Mouse (Mus musculus) adrenal gland, adult 8-10 months (tissue): ENCODE measurements around the gene Tmem170b. TPM values are rescaled to one million over a fixed set of nuclear protein-coding genes. Genes with fewer than 3 reads are reported as not detected.
"Not testable (repeated sequence)": the region's sequence is repeated elsewhere in the genome, so short reads cannot be mapped to it uniquely, and the experiment has no call there.

Experiments
- DNase-seq: peaks from one replicate; pipeline ENCODE4 v3.0.0; 2022
- total RNA-seq, 4 experiments: library from RNA; stranded (reverse); gene quantifications; 2 replicates each; pipeline ENCODE4 v1.2.4; 2022

Gene Tmem170b
- total RNA-seq, 4 experiments from 2014 or later, result 22.4 to 28.9 (median 25.9) TPM

DNA sequence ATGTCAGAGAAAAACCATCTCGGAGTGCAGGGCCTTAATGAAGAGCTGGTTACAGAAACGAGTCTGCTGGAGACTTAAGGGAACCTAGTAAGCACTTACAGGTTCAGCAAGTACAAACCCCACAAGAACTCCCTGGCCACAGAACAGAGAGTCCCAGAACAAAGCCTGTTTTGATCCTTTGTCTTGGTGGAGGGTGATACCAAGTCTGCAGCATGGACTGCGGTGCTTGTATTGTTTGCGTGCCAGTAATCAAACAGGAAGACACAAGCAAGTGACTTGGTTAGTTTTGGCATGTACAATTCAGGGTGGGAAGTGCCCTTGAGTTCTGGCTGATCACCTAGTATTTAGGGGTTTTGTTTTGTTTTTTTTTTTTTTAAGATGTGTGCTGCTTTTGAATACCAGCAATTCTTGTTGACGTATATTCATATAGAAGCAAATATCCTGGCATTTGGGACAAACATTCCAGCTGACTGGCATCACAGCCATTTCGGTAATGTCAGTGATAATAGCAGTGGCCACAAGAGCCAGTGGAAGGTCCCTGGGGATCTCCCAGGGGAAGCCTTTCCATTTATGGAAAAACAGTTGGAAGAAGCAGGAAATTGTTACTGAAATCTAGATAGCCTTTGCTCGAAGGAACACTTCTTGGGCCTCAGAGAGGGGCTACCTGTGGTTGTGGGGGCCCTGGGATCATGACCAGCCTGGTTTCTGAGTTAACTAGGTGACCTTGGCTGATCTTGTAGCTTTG is 64.9 kb downstream of the Tmem170b start:
- no peak for DNase-seq

- no peak for DNase-seq
These were observed 65.5 kb downstream of the Tmem170b start for GRCm38 (mm10) chr13:41671136-41671705.

DNA sequence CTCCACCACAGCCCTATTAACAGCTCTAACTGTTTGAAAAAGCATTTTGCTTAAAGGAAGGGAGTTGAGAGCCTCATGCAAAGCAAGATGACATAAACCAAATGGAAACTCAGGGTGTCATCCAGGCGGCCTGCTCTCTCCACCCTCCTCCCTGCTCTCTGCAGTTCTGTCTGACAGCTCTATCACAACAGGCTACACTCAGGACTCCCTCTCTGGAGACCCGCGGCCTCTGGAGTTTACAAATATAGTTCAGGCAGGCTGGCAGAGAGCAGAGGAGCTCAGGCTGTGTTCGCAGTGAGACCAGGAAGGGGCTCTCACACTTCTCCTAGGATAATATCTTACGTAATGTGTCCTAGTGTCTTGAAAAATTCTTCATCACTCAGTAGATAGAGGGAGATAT is 67.2 kb downstream of the Tmem170b start:
- not testable (repeated sequence) for DNase-seq

GRCm38 (mm10) chr13:41673541-41673940 is 67.8 kb downstream of the Tmem170b start:
- DNase-seq, result no peak

DNA sequence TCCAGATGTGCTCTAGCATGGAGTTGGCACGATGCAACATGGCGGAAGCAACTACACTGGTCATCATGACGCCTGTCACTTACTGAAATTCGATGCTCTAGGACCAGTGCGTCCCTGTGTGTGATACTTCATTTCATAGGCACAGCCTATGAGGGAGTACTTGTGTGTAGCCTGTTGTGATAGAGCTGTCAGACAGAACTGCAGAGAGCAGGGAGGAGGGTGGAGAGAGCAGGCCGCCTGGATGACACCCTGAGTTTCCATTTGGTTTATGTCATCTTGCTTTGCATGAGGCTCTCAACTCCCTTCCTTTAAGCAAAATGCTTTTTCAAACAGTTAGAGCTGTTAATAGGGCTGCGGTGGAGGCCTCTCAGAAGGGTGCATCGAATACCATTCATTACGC is 68.9 kb downstream of the Tmem170b start:
- not testable (repeated sequence) for DNase-seq

DNA sequence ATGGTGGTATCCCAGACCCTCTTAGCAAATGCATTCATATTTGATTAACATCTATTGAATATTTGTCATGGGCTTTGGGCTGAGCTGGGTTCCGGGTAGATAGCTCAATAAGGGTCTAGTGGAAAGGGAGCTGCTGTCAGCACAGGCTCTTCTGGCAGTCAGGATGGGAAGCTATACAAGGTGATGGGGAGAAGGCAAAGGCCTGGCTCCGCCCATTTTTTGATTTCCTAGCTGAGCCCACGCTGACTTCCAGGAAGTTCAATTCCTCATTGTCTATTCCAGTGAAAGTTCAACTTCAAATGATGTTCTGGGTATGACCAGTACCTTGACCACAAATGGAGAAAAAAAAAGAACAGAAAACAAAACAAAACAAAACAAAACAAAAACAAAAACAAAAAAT is 69.8 kb downstream of the Tmem170b start:
- no peak for DNase-seq

DNA sequence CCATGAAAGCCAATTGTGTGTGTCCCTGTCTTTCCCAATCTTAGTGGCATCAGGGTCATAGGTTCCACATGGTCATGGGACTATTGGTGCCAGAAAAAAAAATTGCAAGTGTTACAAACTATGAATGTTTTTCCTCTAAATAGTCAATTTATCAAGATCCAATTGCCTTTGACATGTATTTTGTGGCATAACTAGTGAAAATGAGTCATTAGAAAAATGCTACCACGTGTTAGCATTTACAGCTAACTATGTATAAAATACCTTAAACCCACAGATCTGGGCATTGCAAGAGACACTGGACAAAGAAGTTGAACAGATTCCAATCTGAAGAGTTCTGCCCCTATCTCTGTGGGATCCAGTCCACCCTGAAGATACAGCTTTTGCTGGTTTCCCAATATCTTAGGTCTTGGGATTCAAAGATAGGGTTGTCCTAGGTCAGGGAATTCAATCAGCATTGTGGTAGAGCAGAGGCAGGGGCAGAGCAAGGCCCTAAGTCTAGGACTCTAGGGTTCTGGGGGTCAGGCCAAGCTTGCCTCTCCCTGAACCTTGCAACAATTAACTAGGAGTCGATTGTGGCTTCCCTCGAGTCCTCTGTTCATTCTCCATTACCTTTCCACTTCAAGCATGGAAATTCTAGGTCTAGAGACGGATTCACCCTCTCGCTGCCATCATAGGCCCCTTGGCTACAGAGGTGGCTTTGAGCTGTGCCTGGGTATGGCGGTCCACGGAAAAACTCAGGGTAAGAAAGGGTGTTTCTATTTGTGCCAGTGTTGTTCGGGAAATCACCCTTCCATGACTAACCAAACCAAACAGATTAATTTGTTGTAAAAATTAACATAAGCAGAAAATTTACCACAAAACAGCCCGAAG is 70.5 kb downstream of the Tmem170b start:
- no peak for DNase-seq

DNA sequence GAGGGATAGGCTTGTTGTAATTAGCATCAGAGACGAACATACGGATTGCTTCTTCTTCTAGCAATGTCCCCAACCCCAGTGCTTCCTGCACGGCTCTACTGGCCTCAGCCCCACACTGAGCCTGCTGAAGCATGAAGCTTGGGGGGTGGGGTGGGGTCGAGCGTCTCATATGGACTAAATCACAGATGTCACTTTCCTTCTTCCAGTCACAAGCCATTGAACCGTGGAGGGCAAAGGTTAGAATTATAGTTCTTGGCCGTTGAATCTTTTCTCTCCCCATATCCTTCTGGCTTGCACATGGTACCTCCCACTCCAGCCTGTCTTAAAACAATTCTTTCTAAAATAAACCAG is 71.1 kb downstream of the Tmem170b start:
- no peak for DNase-seq

DNA sequence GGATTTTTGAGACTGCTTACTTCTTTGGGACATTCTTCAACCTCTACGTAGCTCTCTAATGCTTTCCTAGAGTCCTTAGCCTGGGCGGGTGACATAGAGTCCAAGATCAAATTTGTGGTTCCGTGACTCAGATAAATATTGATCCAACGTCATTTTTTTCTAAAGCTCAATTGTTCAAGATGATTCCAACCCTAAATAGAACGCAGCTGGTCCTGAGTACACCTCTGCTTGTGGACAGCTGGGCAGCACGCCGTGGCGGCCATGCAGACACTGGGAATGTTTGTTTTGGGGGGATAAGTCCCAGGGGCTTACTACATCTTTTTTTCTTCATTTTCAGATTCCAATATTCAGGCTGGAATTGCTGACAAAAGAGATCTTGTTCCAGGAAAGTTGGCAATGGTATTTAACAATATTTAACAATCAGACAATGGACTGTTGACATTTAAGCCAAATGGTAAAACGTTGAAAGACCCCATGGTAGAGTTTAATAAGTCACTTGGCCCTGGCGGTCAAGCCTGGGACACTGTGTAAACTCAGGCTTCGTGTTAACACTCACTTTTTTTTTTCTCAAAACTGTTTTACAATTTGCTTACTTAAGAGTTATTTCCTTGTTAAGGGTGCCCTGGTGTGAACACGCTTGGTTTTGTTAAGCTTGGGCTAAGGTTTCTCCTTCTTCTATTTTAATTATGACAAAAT is 75.3 kb downstream of the Tmem170b start:
- DNase-seq, result no peak

DNA sequence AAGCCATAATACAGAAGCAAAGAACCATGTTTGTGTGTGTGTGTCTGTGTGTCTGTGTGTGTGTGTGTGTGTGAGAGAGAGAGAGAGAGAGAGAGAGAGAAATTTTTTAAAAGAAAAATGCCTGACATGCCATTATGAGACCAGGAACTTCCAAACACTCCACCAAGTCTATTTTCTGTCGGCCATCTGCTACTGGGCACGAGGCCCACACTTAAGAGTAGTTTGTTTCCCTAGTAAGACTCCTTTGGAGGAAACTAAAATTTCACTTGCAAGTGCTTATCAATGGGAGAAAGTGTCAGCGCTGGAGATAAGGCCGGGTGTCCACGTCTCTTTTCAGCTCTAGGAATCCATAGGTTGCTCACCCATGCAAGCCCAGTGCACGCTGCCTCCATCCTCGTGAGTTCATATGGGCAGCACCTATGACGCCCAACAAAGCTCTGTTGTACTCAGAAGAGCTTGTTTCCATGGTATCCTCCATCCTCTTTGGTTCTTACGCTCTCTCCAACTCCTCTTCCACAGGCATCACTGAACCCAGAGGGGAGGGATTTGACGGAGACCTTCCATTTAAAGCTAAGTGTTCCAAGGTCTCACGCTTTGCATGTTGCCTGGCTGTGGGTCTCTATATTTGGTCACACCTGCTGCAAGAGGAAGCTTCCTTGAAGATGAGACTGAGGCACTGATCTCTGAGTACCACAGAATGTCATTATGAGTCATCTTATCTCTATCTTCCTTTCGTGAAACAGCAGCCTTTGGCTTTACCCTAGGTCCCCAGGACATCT is 76.8 kb downstream of the Tmem170b start:
- DNase-seq, result no peak

DNA sequence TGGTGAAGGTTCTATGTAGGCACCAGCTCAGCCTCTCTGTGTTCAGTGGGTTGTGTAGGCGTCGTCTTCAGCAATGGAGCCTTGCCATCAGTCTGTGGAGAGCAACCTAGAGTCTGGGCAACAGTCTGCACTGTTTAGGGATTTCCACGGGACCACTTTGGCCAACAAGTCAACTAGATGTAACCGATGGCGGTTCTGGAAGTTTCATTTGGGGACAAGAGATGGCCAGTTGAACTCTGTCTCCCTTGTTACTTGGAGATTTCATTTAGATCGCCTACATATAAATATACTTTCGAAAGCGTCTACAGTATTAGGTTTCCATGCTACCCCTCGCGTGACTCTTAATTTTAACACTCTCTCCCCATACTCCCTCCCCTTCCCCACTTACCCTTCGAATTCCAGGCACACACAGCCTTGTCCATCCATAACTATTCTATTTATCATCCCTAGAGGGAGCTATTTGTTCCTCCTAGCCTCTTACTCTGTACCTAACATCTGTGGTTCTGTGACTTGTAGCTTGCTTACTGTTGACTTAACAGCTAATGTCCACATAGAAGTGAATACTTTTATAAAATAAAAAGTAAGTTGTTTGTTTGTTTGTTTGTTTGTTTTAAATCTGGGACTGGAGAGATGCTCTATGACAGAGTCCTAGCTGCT is 77.8 kb downstream of the Tmem170b start:
- no peak for DNase-seq

DNA sequence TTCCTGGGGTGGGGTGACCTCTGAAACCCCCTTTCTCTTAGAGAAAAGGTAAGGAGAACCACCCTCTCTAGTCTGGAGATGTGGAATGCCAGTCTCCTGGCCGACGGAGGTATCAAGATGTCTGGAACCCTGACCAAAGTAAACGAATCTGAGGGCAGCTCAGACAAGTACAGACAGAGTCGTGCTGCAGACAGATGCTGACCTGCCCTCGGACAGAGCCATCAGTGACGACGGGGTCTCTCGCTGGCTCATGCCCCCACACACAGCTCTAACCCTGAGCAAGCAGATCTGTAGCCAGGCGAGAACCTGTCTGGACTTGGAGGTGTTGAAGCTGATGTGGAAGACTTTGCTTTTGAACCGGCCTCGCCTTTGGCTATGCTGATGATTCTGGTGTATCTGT is 79.8 kb downstream of the Tmem170b start:
- DNase-seq, result no peak

DNA sequence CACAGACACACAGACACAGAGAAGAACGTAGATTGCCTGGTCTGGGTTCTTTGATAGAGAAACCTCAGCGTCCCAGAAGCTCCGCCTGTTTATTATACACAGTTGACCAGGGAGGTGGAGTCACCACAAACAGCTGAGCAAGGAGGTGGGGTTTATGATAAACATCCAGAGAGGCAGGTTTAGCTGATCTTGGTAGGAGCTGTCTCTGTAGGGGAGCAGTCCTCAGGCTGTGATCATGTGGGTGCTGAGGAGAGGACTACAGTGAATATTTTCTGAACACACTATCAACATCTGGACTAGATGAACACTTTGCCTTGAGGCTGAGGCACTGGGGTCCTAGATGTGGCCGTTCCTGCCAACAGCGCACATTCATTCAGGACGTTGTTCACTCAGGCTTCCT is 83.3 kb downstream of the Tmem170b start:
- DNase-seq, result no peak

- no peak for DNase-seq
These were observed 83.9 kb downstream of the Tmem170b start for GRCm38 (mm10) chr13:41689598-41690045.

Other genes with a start within 250 kb of the Tmem170b start
- 10 to 100 TPM; 14.0 to 30.6 (median 24.2) TPM for gene Nedd9, start 118.5 kb upstream of the Tmem170b start, total RNA-seq
- 10 to 100 TPM in 2 of 4 experiments, 1 to 10 TPM in 1, under 1 TPM in 1; 0.68 to 28.4 (median 15.2) TPM for gene Adtrp, start 241.8 kb downstream of the Tmem170b start, total RNA-seq